Mouse (Mus musculus) MN1 (cell line): ENCODE measurements around the gene Ctnna3.

Experiments used
- DNase-seq: peaks from one replicate; pipeline ENCODE4 v3.0.0-alpha.2; 2016; ENCODE audit warnings: low spot score

The Ctnna3 gene

DNA sequence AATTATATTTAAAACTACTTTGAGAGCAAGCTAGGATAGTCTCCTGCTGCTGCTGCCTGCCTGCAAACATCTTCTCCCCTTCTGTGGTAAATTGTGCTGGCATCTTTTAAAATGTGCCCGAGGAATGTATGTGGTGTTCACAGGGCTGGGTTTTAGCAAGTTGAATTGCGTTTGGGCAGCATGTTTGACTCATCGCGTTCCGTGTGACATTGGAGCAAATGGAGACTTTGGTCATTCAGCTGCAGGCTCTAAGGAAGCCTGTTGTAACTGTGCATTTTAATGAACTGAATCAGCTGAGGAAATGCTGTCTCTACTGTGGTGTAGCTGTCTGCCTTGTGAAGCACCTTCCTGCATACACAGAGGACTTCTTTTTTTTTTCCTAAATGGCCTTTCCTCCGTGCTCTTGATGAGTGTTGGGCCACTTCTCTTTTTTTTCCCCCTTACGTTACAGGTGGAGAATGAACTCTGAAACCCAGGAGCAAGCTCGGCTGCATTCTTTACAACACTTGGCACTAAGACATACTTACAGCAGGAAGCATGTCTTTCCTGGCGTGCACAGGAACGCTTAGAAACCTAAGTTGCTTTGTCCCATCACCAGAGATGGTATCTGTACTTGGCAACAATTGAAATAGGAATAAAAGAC lies 646.6 kb downstream of the Ctnna3 start:
- DNase-seq, result no peak

DNA sequence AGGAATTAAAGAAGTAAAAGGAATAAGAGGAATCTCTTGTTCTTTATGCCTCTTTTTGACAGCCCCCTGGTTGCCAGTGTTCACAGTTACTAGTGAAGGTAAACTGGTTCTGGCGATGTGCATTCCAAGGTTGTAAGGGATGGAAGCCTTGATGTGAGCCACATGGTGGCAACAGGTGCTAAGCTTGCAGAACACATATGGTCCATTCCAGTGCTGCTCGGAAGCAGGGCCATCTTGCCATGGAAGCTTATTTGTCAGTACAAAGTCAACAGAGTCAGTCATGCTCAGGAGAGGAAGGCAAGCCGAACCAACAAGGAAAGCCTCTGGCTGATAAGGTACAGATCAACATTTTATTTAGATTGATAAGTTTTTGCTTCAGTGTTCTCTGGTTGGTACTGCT lies 652.4 kb downstream of the Ctnna3 start:
- no peak for DNase-seq

DNA sequence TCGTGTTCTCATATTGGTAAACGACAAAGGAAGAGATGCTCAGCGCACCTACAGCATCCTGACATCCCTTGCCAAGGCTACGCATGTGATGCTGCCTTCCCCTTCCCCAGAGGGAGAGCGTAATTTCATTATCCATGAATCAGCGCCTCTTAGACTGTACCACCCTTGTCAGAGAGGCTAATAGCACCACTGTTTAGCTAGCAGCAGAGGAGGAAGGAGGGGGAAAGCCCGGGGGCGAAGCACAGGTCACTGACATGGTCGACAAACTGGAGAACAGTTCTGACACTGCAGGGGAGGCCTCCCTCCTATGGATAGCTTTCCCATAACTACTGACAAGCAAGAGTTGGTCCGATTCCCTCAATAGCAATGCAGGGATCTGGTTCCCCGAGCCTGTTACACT lies 653.9 kb downstream of the Ctnna3 start:
- DNase-seq, result peak; percentile 34

DNA sequence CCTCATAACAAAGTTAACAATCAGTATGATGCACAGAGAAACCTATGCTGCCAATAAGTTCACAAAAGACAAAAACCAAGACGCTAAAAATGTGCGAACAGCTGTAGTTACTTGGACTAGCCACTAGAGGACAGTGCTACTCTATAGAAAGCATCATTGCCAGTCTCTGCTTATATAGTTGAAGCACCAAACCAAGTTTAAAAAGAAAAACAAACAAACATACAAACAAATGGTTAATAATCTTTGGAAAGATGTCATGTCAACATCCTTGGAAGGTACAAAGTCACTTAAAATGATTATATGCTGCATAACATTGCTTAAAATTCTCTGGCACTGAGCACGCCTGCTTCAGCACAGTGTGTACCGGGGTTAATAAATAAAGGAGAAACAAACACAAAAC lies 654.6 kb downstream of the Ctnna3 start:
- peak; percentile 55 for DNase-seq

DNA sequence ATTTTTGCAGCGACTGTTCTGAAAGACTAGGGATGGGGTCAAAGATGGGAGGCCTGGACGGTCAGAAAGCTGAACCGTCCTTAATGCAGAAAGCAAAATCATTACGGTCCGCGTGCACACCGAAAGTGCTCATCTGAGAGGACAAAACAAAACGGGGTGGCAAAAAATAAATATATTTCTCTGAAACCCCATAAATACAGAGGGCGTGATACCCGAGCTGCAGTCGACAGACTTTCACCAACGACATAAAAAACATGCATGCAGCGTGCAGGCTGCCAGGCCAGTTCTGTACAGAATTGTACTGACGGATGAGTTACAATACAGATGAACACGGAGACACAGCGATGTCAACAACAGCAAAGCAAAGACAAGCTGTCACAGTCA lies 656.3 kb downstream of the Ctnna3 start:
- no peak for DNase-seq

DNA sequence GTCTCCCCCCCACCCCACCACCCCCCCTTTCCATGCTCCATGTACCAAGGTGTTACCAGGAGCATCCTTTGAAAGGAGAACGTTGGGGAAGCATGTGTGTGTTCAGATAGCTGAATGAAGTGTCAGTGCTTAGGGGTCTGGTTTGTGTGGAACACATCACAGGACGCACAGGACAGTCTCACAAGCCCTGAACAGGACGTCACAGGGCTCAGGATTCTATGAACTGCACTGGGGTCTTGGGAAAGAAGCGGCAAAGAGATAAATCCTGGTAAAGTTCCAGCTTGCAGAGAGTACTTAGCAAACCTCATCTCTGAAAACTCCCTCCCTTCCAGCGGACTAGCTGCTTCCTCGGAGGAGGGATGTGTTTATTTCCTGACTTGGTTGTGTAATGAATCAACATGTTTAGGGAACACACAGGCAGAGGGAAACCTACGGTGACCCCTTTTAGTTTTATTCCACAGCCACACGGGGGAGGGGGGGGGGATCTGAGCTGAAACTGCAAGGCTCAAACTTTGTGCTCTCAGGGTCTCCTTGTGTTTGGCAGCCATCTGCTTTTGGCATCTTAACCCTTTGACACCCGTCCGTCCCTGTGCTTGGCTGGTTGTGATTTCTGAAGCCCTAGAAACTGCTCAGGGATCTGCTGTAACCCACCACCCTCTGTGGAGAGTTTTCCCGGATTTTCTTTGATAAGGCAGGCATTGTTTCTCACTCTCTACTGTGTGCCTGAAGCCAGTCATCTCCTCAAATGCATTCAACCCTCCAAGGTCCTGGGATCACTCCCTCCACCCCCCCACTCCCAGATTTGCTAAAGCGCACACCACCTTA lies 656.9 kb downstream of the Ctnna3 start:
- DNase-seq, result no peak

DNA sequence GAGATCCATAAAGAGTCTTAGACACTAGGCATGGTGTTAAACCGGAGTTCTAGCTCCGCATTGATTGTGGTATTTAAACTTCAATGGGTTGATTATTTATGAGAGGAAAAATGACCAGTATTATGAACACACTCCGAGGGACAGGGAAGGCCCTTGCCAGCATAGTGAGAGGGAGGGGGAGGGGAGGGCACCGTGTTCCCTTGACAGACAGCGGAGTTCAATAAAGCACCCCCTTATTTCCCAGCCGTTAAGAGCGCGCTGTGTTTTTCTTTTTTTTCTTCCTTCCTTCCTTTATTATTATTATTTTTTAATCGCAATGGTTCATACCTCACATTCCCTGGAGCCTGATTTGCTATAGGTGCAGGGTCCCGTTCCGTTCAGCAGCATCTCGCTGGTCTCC lies 657.6 kb downstream of the Ctnna3 start:
- no peak for DNase-seq

DNA sequence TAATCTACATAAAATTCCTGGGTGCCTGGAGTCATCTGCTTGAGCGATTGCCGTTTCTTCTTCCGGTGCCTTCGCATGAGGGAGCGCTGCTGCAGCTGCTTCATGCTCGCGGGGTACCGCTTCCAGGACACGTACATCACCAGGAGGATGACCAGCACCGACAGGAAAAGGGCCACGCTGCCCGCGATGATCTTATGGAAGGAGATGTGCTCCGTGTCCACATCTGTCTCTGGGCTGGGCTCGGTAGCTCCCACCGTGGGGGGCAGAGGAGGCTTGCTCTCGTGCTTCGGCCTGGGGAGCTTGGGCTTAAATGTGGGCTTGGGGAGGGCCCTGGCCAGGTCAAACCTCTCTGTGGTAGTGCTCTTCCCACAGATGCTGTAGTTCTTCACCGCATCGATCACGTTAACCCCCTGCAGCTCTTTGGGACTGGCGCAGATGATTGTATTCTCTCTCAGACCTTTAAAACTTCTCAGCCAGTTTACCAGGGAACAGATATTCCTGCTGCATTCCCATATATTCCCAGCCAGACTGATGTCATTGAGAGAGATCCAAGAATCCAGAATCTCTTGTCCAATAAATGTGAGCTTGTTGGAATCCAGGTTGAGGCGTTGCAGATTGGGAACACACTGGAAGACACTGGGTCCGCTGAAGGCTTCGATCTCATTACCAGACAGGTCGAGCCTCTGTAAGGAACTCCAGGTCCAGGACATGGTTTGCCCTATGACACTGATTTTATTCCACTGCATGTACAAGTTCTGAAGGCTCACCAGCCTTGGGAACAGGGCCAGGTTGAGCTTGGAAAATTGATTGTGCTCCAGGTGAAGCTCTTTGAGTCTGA lies 658.3 kb downstream of the Ctnna3 start:
- no peak for DNase-seq

DNA sequence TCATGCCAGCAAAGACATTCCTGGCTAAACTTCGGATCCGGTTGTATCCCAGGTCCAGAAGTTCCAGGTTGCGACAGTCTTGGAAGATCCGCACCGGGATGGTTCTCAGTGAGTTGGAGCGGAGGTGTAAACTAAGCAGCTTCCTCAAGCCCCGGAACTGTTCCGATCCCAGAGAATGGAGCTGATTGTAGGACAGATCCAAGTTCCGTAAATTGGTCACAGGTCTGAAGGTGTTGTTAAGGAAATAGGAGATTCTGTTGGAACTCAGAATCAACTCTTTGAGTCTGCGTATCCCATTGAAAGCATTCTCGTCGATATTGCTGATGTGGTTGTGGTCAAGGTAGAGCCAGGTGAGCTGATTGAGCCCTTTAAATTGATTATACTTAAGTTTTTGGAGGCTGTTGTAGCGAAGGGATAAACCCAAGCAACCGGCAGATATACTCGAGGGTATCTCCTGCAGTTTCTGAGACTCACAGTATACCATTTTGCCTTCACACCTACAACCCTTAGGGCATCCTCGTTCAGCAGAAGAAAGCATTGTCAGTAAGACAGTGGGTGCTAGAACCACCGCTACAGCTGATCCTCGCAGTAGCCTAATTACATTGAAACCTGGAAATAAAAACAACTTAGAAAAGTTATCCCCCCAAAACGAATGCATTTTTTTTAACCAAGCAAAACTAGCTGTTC lies 659.0 kb downstream of the Ctnna3 start:
- DNase-seq, result no peak

DNA sequence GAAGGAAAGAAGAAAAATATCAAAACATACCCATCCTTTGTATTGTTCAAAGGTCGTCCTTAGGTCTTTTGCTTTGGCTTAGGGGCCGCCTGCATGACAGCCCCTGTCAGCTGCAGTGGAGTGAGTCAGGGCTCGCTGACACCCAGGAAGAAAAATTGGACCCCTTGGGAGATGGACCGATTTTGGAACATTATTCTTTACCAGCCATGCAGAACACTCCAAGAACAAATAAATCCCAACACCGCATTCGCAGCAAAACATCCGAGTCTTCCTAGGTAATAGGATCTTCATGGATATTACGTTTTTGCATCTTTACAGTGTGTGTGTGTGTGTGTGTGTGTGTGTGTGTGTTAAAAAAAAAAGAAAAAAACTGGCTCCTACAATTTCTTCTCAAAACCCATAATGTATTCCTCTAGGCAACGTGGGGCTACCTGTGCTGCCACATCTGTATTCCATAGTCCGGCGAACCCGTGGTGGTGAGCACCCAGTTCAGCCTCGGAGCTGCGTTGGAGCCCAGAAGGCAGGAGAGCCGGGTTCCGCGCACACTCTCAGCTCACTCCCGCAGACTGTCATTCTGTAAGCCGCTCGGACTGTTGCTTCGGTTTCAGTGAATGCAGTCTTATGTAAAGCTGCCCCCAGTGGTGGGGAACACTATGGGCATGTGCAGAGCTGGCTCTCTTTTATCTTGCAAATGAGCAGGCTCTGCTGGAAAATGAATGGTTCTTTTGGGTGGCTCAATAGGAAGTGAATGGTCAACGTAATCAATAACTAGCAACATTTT lies 660.0 kb downstream of the Ctnna3 start, which contains the start of gene Lrrtm3:
TSS of gene Lrrtm3 (minus strand) at position 598 of the 781 bp plus-strand sequence.
- peak; percentile 56 for DNase-seq

DNA sequence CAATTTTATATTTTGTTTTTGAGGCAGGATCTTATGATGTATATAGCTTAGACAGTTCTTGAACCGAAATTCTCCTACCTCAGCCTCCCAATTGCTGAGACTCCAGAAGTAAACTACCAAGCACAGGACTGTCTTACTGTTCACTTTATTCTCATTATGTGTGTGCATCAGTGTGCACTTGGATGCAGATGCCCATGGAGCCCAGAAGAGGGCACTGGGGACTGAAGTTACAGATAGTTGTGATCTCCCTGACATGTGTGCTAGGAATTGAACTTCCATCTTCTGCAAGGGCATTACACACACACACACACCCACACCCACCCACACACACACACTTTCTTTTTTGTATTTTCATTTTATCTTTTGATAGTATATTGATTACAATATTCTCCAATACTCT lies 666.6 kb downstream of the Ctnna3 start:
- no peak for DNase-seq

DNA sequence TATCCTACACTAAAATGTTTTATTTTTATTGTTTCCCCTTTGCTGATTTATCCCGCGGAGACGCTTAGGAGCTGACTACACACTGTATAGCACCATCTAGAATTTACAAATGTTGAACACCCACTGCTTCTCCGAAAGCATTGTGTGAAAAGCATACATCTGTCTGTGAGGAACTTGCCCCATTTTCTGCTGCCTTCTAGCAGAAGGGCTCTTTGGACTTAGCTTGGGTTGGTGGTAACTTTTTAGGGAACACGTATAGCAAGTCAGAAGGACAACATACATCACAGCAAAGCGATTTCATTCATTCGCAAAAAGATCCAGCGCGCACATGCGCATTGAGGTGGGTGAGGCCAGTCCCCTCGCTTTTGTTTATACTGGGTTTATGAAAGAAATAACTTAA lies 685.3 kb downstream of the Ctnna3 start:
- no peak for DNase-seq

DNA sequence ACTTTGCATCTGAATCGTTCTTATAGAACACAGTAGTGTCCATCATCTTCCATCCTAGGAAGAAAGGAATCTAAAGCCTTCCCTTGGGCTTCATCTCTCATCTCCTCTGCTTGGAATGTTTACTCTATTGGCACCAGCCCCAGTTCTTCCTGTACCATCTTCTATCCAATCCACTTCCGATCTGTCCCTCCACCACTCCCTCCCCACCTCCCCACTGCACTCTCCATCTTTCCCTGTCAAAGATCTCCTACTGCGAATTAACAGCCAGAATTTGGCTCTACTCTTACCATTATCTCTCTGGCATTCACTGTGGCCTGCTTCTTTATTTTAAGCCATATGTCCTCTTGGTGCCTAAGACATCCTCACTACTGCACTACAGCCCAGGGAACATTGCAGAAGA lies 688.9 kb downstream of the Ctnna3 start:
- no peak for DNase-seq

DNA sequence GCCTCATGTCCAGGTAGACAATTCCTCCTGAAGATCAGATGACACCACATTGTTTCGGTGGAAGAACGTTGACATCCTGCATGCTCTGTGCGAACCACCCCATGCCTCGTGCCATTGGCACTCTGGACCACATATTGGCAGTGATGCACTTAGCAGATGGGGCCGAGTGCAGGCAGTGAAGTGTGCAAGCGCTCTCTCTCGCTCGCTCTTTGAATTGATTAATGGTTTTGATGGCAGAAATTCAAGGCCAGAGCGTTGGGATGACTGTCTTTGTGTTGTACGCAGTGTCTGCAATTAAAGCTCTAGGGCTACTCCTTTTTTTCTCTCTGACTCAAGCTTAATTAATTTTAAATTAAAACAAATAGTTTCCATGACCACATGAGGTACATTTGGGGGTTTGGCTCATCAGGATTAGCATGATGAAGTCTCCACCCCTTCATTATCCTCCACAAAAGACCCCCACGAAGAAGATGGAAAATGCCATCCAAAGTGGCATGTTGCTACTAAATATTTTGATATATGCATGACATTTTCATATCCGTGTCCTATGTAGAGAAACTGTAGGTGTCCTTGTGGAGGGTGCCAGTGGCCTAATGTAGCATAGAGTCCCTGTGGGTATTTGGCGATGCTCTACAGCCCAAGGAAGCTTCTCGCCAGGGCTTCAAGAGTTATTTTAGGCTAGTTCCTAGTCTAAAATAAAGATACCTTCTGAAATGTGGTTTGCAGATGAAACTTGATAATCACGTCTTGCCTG lies 700.7 kb downstream of the Ctnna3 start:
- no peak for DNase-seq

DNA sequence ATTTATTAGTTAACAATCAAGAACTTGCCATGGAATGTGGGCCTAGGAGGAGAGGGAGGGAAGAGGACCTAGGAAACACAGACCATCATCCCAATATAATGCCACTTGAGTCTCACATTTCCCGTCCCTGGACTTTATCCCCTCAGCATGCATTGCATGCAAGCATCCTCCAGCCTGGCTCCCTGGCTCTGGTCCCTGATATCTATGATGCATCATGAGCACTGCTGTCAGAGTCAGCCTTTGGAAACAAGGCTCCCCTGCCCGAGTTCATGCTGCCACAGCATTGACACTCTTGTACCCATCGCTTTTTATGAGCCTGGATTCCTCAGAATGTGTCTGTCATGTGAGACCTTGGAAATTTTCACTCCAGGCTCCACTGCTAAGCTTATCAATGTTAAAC lies 703.6 kb downstream of the Ctnna3 start:
- no peak for DNase-seq

DNA sequence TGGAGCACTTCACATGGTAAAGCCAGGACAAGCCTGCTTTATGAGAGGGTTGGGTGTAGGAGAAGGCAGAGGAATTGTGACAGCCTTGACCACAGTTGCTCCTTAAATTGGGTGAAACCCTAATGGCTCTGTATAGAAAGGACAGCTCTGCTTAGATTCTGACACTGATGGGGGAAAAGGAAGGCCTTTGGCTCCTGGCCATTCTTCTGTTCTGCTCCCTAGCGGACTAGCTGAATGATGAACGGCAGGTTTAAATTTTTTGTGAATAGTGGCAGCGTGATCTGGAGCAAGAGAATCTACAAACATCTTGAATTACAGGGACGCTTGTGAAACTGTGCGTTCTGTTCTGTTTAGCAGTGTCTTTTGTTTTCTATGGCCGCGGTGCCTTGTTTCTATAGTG lies 705.6 kb downstream of the Ctnna3 start:
- no peak for DNase-seq

DNA sequence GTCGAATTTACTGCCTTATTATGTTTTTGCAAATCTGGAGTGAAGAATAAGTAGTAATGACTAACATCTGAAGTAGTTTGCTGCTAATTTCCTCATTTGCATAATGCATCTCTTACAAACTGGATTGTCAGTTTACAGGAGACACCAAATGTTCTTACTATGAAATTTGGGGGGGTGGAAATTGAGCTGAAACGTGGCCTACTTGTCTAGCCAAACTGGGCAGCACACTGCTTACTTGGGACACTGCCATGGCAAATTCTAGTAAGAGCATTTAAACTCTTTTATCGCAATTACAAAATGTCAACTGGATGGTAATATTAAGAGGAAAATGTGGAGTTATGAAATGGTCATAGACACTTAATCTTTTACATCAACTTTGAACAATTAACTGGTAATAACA lies 716.6 kb downstream of the Ctnna3 start:
- DNase-seq, result no peak

DNA sequence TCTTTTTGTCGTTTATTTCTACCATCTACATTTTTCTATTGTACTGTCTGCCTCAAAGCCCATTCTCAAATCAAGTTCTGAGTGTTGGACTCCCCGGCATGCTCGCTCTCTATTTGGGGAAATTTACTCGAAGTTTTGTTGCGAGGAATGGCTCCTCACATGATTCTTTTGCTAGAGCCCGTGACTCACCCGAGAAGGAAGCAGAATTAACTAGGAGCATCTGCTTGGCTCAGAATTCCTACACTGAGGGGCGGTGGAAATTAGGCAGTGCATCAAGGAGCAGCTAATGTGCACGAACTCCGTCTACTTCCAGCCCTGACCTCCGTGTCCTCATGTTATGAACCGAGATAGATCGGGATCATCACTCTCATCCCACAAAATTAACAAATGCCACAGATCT lies 751.8 kb downstream of the Ctnna3 start:
- no peak for DNase-seq

DNA sequence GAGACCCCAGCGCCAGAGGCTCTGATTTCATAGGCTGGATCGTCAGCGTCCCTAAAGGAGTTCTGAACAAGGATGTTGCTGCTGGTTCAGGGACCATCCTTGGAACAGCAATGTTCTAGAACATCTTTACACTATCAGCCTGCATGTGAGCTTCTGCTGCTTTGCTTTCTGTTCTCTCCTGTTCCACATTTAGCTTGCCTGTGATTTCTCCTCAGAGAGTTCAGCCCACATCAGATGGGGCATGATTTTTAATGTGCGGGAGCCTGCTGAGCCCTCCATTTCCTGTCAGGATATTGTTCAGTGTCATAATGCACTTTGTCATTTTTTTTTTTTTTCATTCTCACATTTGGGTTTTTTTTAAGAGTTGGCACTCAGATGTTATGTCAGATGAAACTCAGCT lies 752.8 kb downstream of the Ctnna3 start:
- DNase-seq, result no peak

DNA sequence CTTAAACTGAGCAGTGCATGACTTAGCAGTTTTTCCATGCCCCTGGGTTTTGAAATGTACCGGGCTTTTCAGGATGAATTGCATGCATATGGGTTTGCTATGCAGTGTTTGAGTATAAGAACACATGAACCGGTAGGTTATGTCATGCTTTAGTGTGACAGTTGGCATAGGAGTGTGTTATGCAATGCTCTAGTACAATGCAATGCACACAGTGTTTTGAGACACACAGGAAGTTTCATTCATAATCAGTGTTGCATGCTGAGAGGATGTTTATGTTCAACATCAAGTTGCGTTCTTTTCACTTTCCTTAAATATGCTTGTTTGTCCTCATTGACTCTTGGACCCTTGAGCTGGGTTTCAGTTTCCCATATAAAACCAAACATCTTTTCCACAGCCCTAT lies 758.1 kb downstream of the Ctnna3 start:
- no peak for DNase-seq

DNA sequence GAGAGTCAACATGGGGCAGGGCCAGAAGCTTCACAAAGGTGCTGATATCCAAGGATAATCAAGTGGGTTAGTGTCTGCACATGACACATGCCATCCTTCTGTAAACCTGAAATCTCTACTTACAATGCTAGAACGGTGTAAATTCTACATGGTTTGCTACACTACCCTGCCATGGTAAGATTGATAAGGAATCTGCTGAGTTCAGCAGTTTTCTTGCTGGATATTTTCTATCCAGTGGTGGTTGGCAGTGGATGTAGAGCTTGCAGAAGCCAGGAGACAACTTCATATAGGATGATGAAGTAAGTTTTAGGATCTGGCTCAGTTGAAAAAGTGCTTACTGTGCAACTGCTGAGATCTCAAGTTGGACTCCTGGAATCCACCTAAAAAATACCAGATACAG lies 767.7 kb downstream of the Ctnna3 start:
- DNase-seq, result no peak
